Mouse (Mus musculus) heart, postnatal 0 days (tissue): Measurements from ENCODE around the gene Dkkl1.
A peak's percentile ranks its signal among the peaks of the same experiment; 100 is the strongest.

Source experiments
- CTCF ChIP-seq: IDR thresholded peaks from 2 replicates; pipeline ENCODE4 v1.5.1; 2016; ENCODE audit warnings: antibody characterized with exemption, control low read depth, low read depth
- EP300 ChIP-seq: IDR thresholded peaks from 2 replicates; pipeline ENCODE4 v1.6.1; 2016; ENCODE audit warnings: antibody characterized with exemption, low read depth

DNA sequence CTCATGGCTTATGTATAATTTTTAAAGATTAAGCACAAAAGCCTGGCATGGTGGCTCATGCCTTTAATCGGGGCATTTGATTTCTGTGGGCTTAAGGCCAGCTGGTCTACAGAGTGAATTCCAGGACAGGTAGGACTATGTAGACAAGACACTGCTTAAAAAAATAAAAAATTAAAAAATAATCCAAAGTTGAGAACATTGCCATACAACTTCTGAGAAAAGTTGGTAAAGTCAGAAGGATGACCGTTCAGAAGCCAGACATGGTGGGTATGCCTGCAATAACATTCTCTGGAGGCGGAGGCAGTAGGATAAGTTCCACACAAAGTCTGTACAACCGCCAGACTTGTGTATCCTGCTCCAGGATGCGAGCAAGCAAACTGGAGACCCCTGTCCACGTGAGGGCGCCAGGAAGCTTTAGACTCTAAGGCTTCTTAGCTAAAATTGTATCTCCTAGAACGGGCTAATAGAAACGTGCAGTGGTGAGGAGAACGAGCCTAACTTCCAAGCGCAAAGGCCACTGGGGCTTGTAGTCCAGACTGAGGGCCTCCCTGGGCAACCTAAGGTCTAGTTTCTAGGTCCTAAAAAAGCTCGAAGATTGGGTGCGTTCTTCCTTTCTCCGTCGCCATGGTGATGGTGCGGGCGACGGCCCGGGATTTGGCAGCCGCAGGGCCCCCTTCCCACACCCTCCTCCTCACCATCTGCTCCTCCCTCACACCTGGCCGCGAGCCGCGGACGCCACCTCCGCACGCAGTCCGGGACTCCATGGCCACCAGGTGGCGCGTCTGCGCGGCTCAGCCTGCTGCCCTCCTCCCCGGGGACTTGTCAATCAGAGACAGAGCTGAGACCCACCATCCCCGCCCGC is 50.1 kb downstream of the Dkkl1 start:
- TF ChIP-seq CTCF (peak; percentile 75), EP300 (no peak)
